Mouse (Mus musculus) cerebellum, adult 8-10 months (tissue): ENCODE data around the gene Lrrc8e.
"Not testable (repeated sequence)": the region's sequence is repeated elsewhere in the genome, so short reads cannot be mapped to it uniquely, and the experiment has no call there.

Source experiments
- DNase-seq: peaks from one replicate; pipeline ENCODE4 v3.0.0; 2022

Gene Lrrc8e

DNA sequence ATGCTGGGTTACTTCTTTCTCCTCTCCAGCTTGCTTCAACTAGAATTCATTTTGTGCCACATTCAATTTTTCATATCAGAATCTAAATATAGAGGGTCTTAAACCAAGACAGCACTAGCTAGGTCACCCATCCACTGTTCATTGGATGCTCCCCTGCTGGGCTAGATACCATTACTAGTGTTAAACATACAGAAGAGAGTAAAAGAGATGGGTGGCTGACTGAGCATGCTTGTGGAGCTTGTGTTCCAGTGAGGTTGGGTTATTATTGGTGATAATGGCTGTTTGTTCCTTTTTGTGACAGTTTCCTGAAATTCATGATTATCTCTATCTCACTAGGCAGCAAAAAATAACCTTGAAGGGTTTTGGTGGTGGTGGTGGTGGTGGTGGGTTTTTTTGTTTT lies 4.6 kb upstream of the Lrrc8e start:
- DNase-seq = no peak

- no peak for DNase-seq
Observed at GRCm38 (mm10) chr8:4226323-4226722, 304 bp upstream of the Lrrc8e start.

DNA sequence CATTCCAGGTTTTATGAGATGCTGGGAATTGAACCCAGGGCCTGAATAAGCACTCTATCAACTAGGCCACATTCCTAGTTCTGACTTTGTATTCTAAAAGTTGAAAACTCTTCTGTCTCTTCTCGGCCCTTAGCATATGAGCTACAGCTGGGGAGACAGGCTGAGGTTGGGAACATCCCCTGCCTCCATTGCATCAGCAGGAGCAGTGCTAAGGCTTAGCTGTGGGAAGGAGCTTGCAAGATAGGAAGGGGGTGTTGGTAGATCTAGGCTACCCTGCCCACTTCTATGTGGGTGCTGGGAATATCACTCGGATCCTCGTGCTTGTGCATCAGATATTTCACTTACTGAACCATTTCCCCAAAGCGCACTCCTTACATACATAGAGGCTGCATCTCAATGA lies 1.3 kb downstream of the Lrrc8e start:
- DNase-seq = no peak

GRCm38 (mm10) chr8:4229784-4230183 lies 3.2 kb downstream of the Lrrc8e start:
- DNase-seq = no peak

DNA sequence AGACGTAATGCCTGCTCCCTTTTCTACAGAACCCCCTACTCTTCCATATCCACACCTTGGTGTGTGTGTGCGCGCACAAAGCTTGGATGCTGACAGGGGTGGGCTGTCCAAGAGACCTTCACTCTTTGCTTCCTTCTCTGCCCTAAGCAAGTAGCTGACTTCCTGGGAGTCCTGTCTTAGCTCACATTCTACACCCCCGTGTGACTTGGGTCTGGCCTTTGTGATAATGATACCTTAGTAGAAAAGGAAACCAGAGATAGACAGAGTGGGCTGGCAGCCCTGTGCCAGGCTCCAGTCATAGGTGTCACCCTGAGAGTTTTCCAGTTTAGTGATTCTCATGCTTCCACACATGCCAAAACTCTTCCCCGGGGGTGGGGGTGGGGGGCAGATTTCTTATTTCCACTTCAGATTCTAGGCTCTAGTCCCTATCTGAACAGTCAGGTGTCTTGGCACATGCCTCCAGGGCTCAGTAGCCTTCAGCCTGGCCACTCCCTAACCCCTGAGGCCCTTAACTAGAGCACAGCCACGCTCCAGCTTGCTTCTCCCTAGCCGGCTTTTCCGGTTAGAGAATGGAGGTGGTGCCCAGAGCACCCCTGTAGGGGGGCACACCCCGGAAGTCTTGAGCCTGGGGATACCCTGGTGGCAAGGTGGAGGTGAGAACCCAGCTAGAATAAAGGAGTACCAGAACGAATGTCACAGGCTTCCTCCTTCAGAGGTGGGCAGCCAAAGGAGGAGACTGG lies 4.2 kb downstream of the Lrrc8e start:
- no peak for DNase-seq

GRCm38 (mm10) chr8:4237814-4238433 lies 11.3 kb downstream of the Lrrc8e start:
- DNase-seq = no peak

DNA sequence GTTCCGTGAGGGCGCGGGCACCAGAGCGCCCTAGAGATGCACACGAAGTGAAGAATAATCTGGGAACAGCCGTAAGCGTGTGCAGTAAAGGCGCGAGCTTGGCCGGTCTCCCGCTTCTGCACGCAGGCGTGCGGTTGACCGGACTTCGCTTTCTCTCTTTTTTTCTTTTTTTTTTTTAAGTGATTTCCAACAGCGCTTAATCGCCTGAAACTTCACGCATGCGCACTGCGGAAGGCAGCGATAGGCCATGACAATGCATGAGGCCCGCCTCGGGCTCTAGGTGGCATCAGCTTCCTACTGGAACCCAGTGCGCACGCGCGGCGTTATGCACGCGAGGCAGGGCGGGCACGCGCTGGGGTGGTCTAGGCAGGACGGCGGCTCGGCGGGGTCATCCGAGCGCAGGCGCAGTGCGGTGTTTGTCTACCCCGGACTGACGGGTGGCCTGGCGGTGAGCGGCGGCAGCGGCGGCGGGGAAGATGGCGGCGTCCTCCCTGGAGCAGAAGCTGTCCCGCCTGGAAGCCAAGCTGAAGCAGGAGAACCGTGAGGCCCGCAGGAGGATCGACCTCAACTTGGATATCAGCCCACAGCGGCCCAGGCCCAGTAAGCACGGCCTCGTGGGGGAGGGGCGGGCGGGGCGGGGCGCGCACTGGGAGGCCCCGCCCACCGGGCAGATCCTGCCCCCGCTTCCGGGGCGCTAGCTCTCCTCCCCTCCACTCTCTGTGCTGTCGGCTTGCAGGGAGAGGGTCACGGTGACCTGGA lies 12.0 kb downstream of the Lrrc8e start, which contains the start of the genes Map2k7 and Gm49320:
Gene Map2k7 (plus strand): TSS at position 307 of the 759 bp plus-strand sequence.
Gene Gm49320 (plus strand): TSS at position 432 of the 759 bp plus-strand sequence.
- DNase-seq = peak; percentile 100

DNA sequence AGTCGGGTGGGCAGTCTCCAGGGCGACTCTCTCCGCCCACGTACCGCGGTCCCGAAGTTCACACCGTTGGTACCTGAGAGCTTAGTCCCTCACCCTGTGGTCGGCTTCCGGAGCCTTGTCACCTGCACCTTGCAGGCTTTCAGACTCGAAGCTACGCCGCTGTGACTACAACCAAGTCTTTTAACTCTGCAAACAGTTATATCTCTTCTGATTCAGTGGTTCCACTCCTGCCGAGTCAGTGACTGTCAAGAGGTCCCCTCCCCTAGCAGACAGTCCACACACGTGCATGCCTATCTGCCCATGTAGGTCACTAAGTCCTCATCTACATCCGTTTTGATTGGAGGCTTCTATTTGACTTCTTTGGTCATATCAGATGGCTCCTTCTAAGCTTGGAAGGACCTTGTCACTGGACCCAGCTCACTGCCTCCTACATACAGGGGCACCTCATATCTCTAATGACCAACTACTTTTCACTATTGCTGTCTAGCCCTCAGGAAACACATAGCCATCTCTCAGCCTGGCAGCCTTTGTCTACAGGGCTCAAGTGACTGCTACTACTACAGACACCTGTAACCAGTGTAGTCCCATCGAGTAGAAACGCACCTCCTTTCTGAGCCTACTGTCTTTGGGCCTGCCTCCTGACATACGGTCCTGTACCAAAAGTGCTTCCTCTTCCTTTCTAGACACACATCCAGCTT lies 12.7 kb downstream of the Lrrc8e start:
- peak; percentile 19 for DNase-seq

GRCm38 (mm10) chr8:4245061-4245460 lies 18.4 kb downstream of the Lrrc8e start:
- no peak for DNase-seq

DNA sequence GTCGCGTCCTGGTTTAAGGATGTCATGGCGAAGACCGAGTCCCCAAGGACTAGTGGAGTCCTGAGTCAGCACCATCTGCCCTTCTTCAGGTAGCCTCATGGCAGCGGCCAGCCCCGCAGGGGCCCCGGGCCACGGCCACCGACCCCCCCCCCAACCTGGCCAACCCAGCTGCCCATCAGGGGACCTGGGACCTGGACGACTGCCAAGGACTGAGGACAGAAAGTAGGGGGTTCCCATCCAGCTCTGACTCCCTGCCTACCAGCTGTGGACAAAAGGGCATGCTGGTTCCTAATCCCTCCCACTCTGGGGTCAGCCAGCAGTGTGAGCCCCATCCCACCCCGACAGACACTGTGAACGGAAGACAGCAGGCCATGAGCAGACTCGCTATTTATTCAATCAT lies 19.1 kb downstream of the Lrrc8e start:
- no peak for DNase-seq

DNA sequence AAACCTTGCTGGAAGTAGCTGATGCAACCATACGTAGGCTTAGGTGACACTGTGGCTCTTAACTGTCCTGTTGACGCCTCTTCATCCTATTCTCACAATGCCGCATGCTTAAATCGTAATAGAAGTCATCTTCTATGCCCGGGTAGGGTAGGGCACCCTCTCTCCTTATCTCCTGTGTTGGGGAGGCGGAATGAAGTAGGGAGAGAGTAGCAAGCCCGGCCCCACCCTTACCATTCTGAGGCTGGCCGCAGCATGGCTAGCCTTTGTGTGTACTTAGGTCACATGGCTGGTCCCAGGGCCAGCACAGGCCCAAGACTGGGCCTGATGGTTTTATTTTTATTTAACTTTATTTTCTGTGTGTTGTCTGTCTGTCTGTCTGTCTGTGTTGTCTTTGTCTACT lies 20.6 kb downstream of the Lrrc8e start:
- no peak for DNase-seq

GRCm38 (mm10) chr8:4247951-4248540 lies 21.4 kb downstream of the Lrrc8e start, which contains the start of gene Tgfbr3l:
Gene Tgfbr3l, plus strand, starts transcription at chr8:4248214.
- DNase-seq = no peak

DNA sequence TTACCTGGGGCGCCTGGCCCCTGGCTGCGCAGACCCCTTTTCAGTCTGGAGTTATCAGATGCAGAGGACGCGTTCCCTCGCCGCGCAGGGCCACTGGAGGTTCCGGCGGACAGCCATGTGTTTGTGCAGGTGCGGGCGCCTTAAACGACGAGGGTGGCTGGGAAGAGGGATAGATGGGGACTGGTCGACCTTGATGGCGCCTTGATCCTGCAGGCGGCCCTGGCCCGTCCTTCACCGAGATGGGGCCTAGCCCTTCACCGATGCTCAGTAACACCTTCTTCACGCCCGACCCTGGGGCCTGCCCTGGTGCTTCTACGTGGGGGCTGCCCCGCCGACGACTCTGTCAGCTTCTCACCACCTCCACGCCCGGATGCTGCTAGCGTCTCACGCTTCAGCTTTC lies 22.6 kb downstream of the Lrrc8e start:
- DNase-seq = no peak

- peak; percentile 79 for DNase-seq
Observed at GRCm38 (mm10) chr8:4250306-4250970, 23.8 kb downstream of the Lrrc8e start.

- no peak for DNase-seq
Observed at GRCm38 (mm10) chr8:4252116-4252760, 25.6 kb downstream of the Lrrc8e start.

DNA sequence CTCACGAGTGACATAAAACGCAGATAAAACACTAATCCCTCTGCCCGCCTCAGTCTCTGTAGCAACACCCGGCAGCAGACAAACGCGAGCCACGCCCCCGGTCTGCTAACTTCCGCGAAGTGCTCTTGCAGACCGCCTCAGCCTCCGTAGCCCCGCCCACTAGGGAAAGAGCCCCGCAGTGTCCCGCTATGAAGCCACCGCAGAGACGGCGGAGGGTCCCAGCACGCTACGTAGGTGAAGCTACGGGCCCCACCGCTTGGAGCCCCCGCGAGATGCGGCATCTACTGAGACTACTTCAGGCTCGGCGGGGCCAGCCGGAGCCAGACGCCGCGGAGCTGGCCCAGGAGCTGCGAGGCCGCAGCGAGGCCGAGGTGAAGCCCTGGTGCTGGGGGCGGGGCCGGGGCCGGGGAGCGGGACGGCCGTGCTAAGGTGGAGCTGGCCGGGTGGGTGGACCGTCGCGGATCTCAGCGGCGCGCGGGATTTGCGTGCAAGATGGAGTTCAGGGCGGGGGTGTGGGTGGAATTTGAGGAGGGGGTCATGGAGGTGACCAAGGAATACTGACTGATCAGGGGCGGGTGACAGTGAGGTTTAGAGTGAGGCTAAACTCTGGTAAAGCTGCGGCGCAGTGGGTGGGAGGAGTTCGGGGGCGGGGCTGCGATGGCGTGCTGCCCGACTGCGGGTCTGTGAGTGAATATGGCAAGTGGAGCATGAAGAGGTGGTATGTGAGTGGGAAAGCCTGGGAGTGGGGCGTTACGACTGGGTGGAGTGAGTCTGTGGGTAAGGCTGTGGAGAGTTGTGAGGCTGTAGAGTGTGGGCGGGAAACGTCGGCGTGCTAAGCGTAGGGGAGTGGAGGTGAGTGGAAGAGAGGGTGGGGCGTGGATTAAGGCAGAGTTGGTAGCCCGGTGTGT lies 26.6 kb downstream of the Lrrc8e start, which contains the start of gene Snapc2:
Gene Snapc2 (plus strand): TSS at position 147 of the 908 bp plus-strand sequence.
- peak; percentile 91 for DNase-seq

DNA sequence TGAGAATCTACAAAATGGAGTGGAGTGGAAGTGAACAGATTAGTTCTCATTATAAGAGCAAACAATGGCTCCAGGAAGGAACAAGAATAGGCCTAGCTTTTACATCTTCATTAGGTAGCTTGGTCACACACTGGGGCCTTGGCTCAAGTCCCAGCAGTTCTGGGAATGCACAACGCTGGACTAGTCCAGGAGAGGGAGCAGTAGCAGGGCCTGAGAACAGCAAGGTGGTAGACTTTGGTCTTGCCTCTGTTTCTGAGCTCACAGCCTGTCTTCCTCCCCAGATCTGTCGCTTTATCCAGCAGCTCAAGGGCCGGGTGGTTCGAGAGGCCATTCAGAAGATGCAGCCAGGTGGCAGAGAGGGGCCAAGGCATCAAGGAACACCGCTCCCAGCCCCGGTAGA lies 27.4 kb downstream of the Lrrc8e start:
- peak; percentile 75 for DNase-seq

DNA sequence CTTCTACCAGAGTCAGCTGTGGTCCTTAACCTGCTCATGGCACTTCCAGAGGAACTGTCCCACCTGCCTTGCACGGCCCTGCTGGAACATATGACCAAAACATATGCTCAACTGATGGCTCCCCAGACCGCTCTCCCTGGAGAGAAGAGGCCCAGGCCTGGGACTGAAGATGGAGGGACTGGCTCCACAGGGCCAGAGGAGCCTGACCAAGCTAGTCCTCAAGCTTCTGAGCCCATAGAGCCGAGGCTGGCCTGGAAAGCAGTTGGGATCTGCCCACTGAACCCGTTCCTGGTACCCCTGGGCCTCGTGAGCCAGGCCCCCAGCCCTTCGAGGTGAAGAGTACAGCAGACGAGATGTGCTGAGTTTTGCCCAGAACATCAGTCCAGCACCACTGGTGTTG lies 28.8 kb downstream of the Lrrc8e start:
- not testable (repeated sequence) for DNase-seq

DNA sequence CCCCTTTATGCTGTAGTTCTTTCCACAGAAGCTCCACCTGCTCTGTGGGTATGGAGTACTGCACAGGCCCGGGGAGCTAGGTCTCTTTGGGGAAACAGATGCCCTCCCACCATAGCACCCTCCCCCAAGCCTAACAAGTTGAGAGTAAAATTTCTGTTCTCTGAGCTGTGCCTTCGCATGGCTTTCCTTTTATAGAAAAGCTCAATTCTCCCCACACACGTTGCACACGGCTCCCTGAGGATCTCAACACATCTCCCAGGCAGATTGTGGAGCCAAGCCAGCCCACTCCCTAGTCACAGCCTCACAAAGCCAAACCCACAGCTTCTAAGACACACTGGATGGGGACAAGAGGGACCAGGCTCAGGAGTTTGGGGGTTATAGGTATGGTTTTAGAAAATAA lies 30.3 kb downstream of the Lrrc8e start:
- no peak for DNase-seq

- DNase-seq = no peak
Observed at GRCm38 (mm10) chr8:4257350-4257749, 30.7 kb downstream of the Lrrc8e start.
